Mouse (Mus musculus) erythroblast, embryonic 14.5 days (primary cell): ENCODE results near the gene Nans.

Source experiments
- GATA1 ChIP-seq: IDR thresholded peaks from 2 replicates; pipeline ENCODE4 v1.6.1; 2012; ENCODE audit warnings: low read length, inconsistent platforms, mixed read lengths
- TAL1 ChIP-seq: IDR thresholded peaks from 3 replicates; pipeline ENCODE4 v1.6.1; 2012; ENCODE audit warnings: low read length, inconsistent platforms, mixed read lengths

- no peak for TF ChIP-seq TAL1
- TF ChIP-seq GATA1: no peak
These were observed 50.1 kb downstream of the Nans start for GRCm38 (mm10) chr4:46539167-46539566.
